Mouse (Mus musculus): ENCODE data around the gene Efhd1.

DNA sequence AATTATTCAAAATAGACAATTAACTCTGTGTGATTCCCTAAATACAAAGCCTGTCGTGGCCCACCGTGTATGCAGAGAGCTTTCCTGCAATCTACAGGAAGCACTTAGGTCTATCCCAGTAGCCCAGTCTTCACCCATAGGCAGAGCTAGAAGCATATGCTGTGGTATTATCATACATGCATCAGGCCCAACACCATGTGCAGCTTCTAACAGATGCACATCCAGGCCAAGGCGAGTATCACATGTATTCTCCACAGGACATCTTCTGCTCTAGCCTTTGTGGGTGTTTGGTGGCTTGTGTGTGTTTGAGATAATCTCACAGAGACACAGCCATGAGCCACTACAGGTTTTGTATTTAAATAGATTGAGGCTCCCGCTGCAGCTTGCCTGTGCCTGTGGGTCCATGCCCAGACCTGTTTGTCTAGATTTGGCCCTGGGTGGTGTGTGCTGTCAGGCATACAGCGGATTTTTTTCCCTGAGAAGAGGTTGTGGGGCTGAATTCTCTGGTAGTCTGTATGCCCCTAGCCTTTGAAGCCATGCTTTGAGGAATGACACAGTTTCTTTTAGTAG lies 12.0 kb upstream of the Efhd1 start:
- TF ChIP-seq CTCF (IDR thresholded peaks at IDR 0.05; ENCODE audit: low read depth) (no peak), EP300 (IDR thresholded peaks at IDR 0.05; ENCODE audit: low read depth) (peak; percentile 74)
